14 mouse cellular contexts compared by ENCODE assay signal in the genomic region with DNA sequence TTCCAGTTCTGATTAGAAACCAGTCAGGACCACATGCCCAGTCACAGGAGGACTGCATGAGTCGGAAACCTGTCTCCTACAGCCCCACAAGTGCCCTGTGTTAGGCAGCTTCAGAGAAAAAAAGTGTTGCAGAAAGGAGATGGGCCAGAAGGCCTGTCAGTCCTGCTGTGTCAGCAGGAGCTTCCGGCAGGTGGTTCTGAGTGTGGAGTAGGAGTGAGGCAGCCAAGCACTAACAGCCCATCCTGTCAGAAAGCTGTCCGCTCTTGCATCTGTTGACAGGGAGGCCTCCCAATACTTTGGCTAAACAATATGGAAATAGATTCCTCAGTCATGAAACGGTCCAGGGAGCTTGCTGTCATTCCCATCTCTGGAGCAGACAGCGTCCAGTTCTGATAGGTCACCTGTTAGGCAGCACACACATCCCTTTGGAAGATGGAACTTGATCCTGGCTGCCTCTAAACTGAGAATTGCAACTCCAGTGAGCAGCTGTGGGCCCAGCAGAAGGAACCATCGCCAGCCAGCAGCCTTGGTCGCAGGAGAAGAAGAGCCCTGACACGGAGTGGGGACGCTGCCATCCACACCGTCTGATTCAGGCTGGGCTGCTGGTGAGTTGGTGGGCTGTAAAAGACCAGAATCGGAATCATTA.
DNase-seq lines count a peak whose midpoint lies in the region; ATAC-seq and TF ChIP-seq lines count a peak whose summit lies in the region.
"Had no signal": no experiment of that assay in that cellular context is flagged by ENCODE, and none has a peak within 500 bp of the region (broad histone marks: within the 10 kb centered on the region; RNA-seq: fewer than 3 reads in every experiment).

No protein-coding gene starts in this region.

- H3K27me3 ChIP-seq in hindbrain, postnatal 0 days (ENCODE audit: insufficient read depth, low read length) = no peaks in the 10 kb centered on the region
- no peaks in the 10 kb centered on the region for H3K27me3 ChIP-seq in hindbrain, embryonic 12.5 days
- H3K27me3 ChIP-seq in E14TG2a.4 (ENCODE audit: insufficient read depth, low read length) = no peaks in the 10 kb centered on the region
- H3K27me3 ChIP-seq: forebrain, embryonic 15.5 days; Patski had no signal

- peak; percentile 59 for DNase-seq in hindbrain, postnatal 0 days (ENCODE audit: low spot score)
- peak; percentile 22 for DNase-seq in ES-CJ7 (ENCODE audit: low read depth, low spot score)
- peak; percentile 60 for DNase-seq in cerebellum, adult 8-10 months
- DNase-seq in gastrocnemius, adult 2 months = no peak
- DNase-seq in frontal cortex, postnatal 14 days (ENCODE audit: low spot score in 2 of 2) = no peak
- DNase-seq: liver; lung, embryonic 14.5 days; right cerebral cortex, adult 18-20 months had no signal

- peak; percentile 79 for ATAC-seq in hindbrain, postnatal 0 days
- ATAC-seq in hindbrain, embryonic 12.5 days (ENCODE audit: low FRiP score) = no peak
- ATAC-seq: CD4-positive, CD25-positive, alpha-beta regulatory T cell, adult 4 months; forebrain, embryonic 15.5 days; intestine, postnatal 0 days; Patski had no signal

- H3K27ac ChIP-seq in hindbrain, postnatal 0 days = no peak overlapping the region
- no peak overlapping the region for H3K27ac ChIP-seq in hindbrain, embryonic 12.5 days
- no peak overlapping the region for H3K27ac ChIP-seq in gastrocnemius, adult 2 months
- H3K27ac ChIP-seq: forebrain, embryonic 15.5 days had no signal

- no peak for TF ChIP-seq CTCF in hindbrain, postnatal 0 days (IDR thresholded peaks at IDR 0.05; ENCODE audit: low read depth)
- TF ChIP-seq CTCF in E14TG2a.4 (conservative IDR thresholded peaks at IDR 0.05; ENCODE audit: low read length) = no peak
- no peak for TF ChIP-seq CTCF in gastrocnemius, adult 2 months (IDR thresholded peaks at IDR 0.05)

- no peaks in the 10 kb centered on the region for H3K4me1 ChIP-seq in hindbrain, postnatal 0 days (ENCODE audit: insufficient read depth, low read length)
- 0 out of 2 replicates have a peak, but pooled peaks cover 2% of the 10 kb centered on the region for H3K4me1 ChIP-seq in hindbrain, embryonic 12.5 days
- peaks cover 91% of the 10 kb centered on the region for H3K4me1 ChIP-seq in E14TG2a.4 (replicated peaks; ENCODE audit: low read depth, low read length)
- H3K4me1 ChIP-seq: forebrain, embryonic 15.5 days had no signal

- 65% methylated on average over 11 of the region's 11 CpGs for WGBS in hindbrain, postnatal 0 days
- WGBS in hindbrain, embryonic 12.5 days = 86% methylated on average over 11 of the region's 11 CpGs

- 0 out of 2 replicates have a peak, but pooled peaks cover 8% of the 10 kb centered on the region for H3K36me3 ChIP-seq in hindbrain, postnatal 0 days (ENCODE audit: insufficient read depth, low read length)
- H3K36me3 ChIP-seq in hindbrain, embryonic 12.5 days = no peaks in the 10 kb centered on the region; the same call in 1 of the 2 replicates
- peaks cover 13% of the 10 kb centered on the region; the same call in 1 of the 2 replicates for H3K36me3 ChIP-seq in E14TG2a.4 (ENCODE audit: insufficient read depth, low read length)
- H3K36me3 ChIP-seq: forebrain, embryonic 15.5 days had no signal

- H3K9me3 ChIP-seq in hindbrain, postnatal 0 days (ENCODE audit: low read length) = no peaks in the 10 kb centered on the region
- no peaks in the 10 kb centered on the region for H3K9me3 ChIP-seq in hindbrain, embryonic 12.5 days (replicated peaks)
- no peaks in the 10 kb centered on the region for H3K9me3 ChIP-seq in E14TG2a.4 (ENCODE audit: low read length)
- H3K9me3 ChIP-seq: forebrain, embryonic 15.5 days had no signal

- H3K4me3 ChIP-seq in hindbrain, postnatal 0 days (ENCODE audit: low read length) = no peak overlapping the region
- H3K4me3 ChIP-seq in hindbrain, embryonic 12.5 days = no peak overlapping the region
- H3K4me3 ChIP-seq in E14TG2a.4 (replicated peaks; ENCODE audit: low read length) = peak overlapping the region; percentile 37
- H3K4me3 ChIP-seq in gastrocnemius, adult 2 months = no peak overlapping the region
- H3K4me3 ChIP-seq: forebrain, embryonic 15.5 days had no signal

- no peak overlapping the region for H3K4me2 ChIP-seq in hindbrain, postnatal 0 days (ENCODE audit: low read depth, low read length)
- H3K4me2 ChIP-seq in hindbrain, embryonic 12.5 days (replicated peaks) = no peak overlapping the region
- H3K4me2 ChIP-seq: forebrain, embryonic 15.5 days; lung, embryonic 14.5 days had no signal

- intact Hi-C loops in gastrocnemius, adult 2 months (cut with DNase I) = no loop called here

- H3K9ac ChIP-seq in hindbrain, postnatal 0 days (replicated peaks; ENCODE audit: low read length) = no peak overlapping the region
- H3K9ac ChIP-seq in hindbrain, embryonic 12.5 days = no peak overlapping the region
- H3K9ac ChIP-seq: forebrain, embryonic 15.5 days; lung, embryonic 14.5 days had no signal

Comparison
In these comparisons a context has a peak if more than half of its experiments do, and no peak if none do; other contexts are left out.
1. DNase-seq: peak in hindbrain, postnatal 0 days (single experiment), ES-CJ7 (single experiment) and cerebellum, adult 8-10 months (single experiment); none in gastrocnemius, adult 2 months (single experiment) and frontal cortex, postnatal 14 days (0 of 2).